Mouse (Mus musculus): ENCODE data around the gene Ostm1. TPM values are rescaled to one million over a fixed set of nuclear protein-coding genes. Genes with fewer than 3 reads are reported as not detected.
A peak's percentile ranks its signal among the peaks of the same experiment; 100 is the strongest.

The Ostm1 gene
- 12.0 and 13.4 TPM in 2 replicates for polyA plus RNA-seq (2012; ENCODE audit: insufficient read depth, insufficient read length, missing spikeins)

GRCm38 (mm10) chr10:42583157-42583872 lies at the start of gene Ostm1, which contains the start of gene Nr2e1:
Gene Ostm1 (plus strand): TSS chr10:42583822.
Gene Nr2e1 (minus strand): TSS chr10:42583632.
- H3K4me3 ChIP-seq (ENCODE audit: insufficient read depth, low read depth, low read length), result peak within 1 kb of the TSS; percentile 27

GRCm38 (mm10) chr10:42533836-42534453 lies 49.7 kb upstream of the Ostm1 start:
- no peak overlapping the region for H3K4me3 ChIP-seq (ENCODE audit: insufficient read depth, low read depth, low read length)
- H3K27ac ChIP-seq (replicated peaks; ENCODE audit: low read depth, low read length), result no peak overlapping the region
- peaks cover 3% of the 10 kb centered on the region for H3K4me1 ChIP-seq (ENCODE audit: control insufficient read depth, insufficient read depth, insufficient read length, low read length)

More at GRCm38 (mm10) chr10:42583157-42583872, at the start of gene Ostm1, which contains the start of gene Nr2e1:
- Histone ChIP-seq H3K4me1 (ENCODE audit: control insufficient read depth, insufficient read depth, insufficient read length, low read length) (peaks cover 2% of the 10 kb centered on the region; the same call in 1 of the 2 replicates), H3K27ac (replicated peaks; ENCODE audit: low read depth, low read length) (no peak within 1 kb of the TSS)

GRCm38 (mm10) chr10:42537571-42538316 lies 45.9 kb upstream of the Ostm1 start:
- no peak overlapping the region for H3K27ac ChIP-seq (replicated peaks; ENCODE audit: low read depth, low read length)
- H3K4me1 ChIP-seq (ENCODE audit: control insufficient read depth, insufficient read depth, insufficient read length, low read length), result peaks cover 2% of the 10 kb centered on the region
- H3K4me3 ChIP-seq (ENCODE audit: insufficient read depth, low read depth, low read length), result no peak overlapping the region

GRCm38 (mm10) chr10:42545707-42546503 lies 37.7 kb upstream of the Ostm1 start:
- no peaks in the 10 kb centered on the region for H3K4me1 ChIP-seq (ENCODE audit: control insufficient read depth, insufficient read depth, insufficient read length, low read length)
- no peak overlapping the region for H3K27ac ChIP-seq (replicated peaks; ENCODE audit: low read depth, low read length)
- H3K4me3 ChIP-seq (ENCODE audit: insufficient read depth, low read depth, low read length), result no peak overlapping the region

- no peak overlapping the region for H3K4me3 ChIP-seq (ENCODE audit: insufficient read depth, low read depth, low read length)
- H3K27ac ChIP-seq (replicated peaks; ENCODE audit: low read depth, low read length), result no peak overlapping the region
Measured at GRCm38 (mm10) chr10:42546507-42546906, 37.1 kb upstream of the Ostm1 start.

GRCm38 (mm10) chr10:42559581-42560200 lies 23.9 kb upstream of the Ostm1 start:
- Histone ChIP-seq H3K4me1 (ENCODE audit: control insufficient read depth, insufficient read depth, insufficient read length, low read length) (no peaks in the 10 kb centered on the region), H3K27ac (replicated peaks; ENCODE audit: low read depth, low read length) (no peak overlapping the region), H3K4me3 (ENCODE audit: insufficient read depth, low read depth, low read length) (no peak overlapping the region)

More at GRCm38 (mm10) chr10:42546507-42546906, 37.1 kb upstream of the Ostm1 start:
- no peaks in the 10 kb centered on the region for H3K4me1 ChIP-seq (ENCODE audit: control insufficient read depth, insufficient read depth, insufficient read length, low read length)

- no peaks in the 10 kb centered on the region for H3K4me1 ChIP-seq (ENCODE audit: control insufficient read depth, insufficient read depth, insufficient read length, low read length)
- H3K27ac ChIP-seq (replicated peaks; ENCODE audit: low read depth, low read length), result no peak overlapping the region
- H3K4me3 ChIP-seq (ENCODE audit: insufficient read depth, low read depth, low read length), result no peak overlapping the region
Measured at GRCm38 (mm10) chr10:42562272-42562671, 21.4 kb upstream of the Ostm1 start.

- Histone ChIP-seq H3K4me3 (ENCODE audit: insufficient read depth, low read depth, low read length) (no peak overlapping the region), H3K27ac (replicated peaks; ENCODE audit: low read depth, low read length) (no peak overlapping the region), H3K4me1 (ENCODE audit: control insufficient read depth, insufficient read depth, insufficient read length, low read length) (no peaks in the 10 kb centered on the region)
Measured at GRCm38 (mm10) chr10:42572567-42572966, 11.1 kb upstream of the Ostm1 start.

GRCm38 (mm10) chr10:42572971-42573370 lies 10.7 kb upstream of the Ostm1 start:
- Histone ChIP-seq H3K4me1 (ENCODE audit: control insufficient read depth, insufficient read depth, insufficient read length, low read length) (no peaks in the 10 kb centered on the region), H3K27ac (replicated peaks; ENCODE audit: low read depth, low read length) (no peak overlapping the region), H3K4me3 (ENCODE audit: insufficient read depth, low read depth, low read length) (no peak overlapping the region)

- Histone ChIP-seq H3K27ac (replicated peaks; ENCODE audit: low read depth, low read length) (no peak overlapping the region), H3K4me3 (ENCODE audit: insufficient read depth, low read depth, low read length) (no peak overlapping the region), H3K4me1 (ENCODE audit: control insufficient read depth, insufficient read depth, insufficient read length, low read length) (no peaks in the 10 kb centered on the region)
Measured at GRCm38 (mm10) chr10:42574639-42575038, 9.0 kb upstream of the Ostm1 start.

GRCm38 (mm10) chr10:42577525-42578280 lies 5.9 kb upstream of the Ostm1 start:
- H3K4me1 ChIP-seq (ENCODE audit: control insufficient read depth, insufficient read depth, insufficient read length, low read length), result peaks cover 2% of the 10 kb centered on the region; the same call in 1 of the 2 replicates
- no peak overlapping the region for H3K4me3 ChIP-seq (ENCODE audit: insufficient read depth, low read depth, low read length)
- H3K27ac ChIP-seq (replicated peaks; ENCODE audit: low read depth, low read length), result no peak overlapping the region

- no peak overlapping the region for H3K27ac ChIP-seq (replicated peaks; ENCODE audit: low read depth, low read length)
- peaks cover 2% of the 10 kb centered on the region; the same call in 1 of the 2 replicates for H3K4me1 ChIP-seq (ENCODE audit: control insufficient read depth, insufficient read depth, insufficient read length, low read length)
- H3K4me3 ChIP-seq (ENCODE audit: insufficient read depth, low read depth, low read length), result no peak overlapping the region
Measured at GRCm38 (mm10) chr10:42578281-42578675, 5.3 kb upstream of the Ostm1 start.

GRCm38 (mm10) chr10:42578698-42579474 lies 4.7 kb upstream of the Ostm1 start:
- Histone ChIP-seq H3K4me3 (ENCODE audit: insufficient read depth, low read depth, low read length) (0 out of 2 replicates have a peak overlapping the region, but pooled peaks have one; percentile 10), H3K27ac (replicated peaks; ENCODE audit: low read depth, low read length) (no peak overlapping the region)

More at GRCm38 (mm10) chr10:42578698-42579474, 4.7 kb upstream of the Ostm1 start:
- peaks cover 2% of the 10 kb centered on the region; the same call in 1 of the 2 replicates for H3K4me1 ChIP-seq (ENCODE audit: control insufficient read depth, insufficient read depth, insufficient read length, low read length)

Measured in brown adipose tissue, adult 24 weeks (tissue).